Mouse (Mus musculus): ENCODE results near the gene Ctsd.

Ctsd gene

GRCm38 (mm10) chr7:142368856-142369255 lies 19.0 kb downstream of the Ctsd start:
- Histone ChIP-seq H3K4me3 (replicated peaks; ENCODE audit: low read length) (no peak overlapping the region), H3K36me3 (ENCODE audit: insufficient read depth, low read length) (no peaks in the 10 kb centered on the region), H3K9me3 (ENCODE audit: low read length) (no peaks in the 10 kb centered on the region), H3K27me3 (ENCODE audit: insufficient read depth, low read length) (peaks cover 52% of the 10 kb centered on the region), H3K4me1 (replicated peaks; ENCODE audit: low read depth, low read length) (peaks cover 30% of the 10 kb centered on the region)
- TF ChIP-seq POU5F1 (IDR thresholded peaks at IDR 0.05; ENCODE audit: borderline replicate concordance, low read length) = no peak
- TF ChIP-seq CTCF (conservative IDR thresholded peaks at IDR 0.05; ENCODE audit: low read length) = no peak
- TF ChIP-seq NANOG (IDR thresholded peaks at IDR 0.05; ENCODE audit: borderline replicate concordance, low read length) = no peak

- Histone ChIP-seq H3K4me3 (replicated peaks; ENCODE audit: low read length) (no peak overlapping the region), H3K9me3 (ENCODE audit: low read length) (no peaks in the 10 kb centered on the region), H3K36me3 (ENCODE audit: insufficient read depth, low read length) (no peaks in the 10 kb centered on the region), H3K27me3 (ENCODE audit: insufficient read depth, low read length) (peaks cover 7% of the 10 kb centered on the region), H3K4me1 (replicated peaks; ENCODE audit: low read depth, low read length) (no peaks in the 10 kb centered on the region; the same call in 1 of the 2 replicates)
- TF ChIP-seq CTCF (conservative IDR thresholded peaks at IDR 0.05; ENCODE audit: low read length) (no peak), NANOG (IDR thresholded peaks at IDR 0.05; ENCODE audit: borderline replicate concordance, low read length) (no peak), POU5F1 (IDR thresholded peaks at IDR 0.05; ENCODE audit: borderline replicate concordance, low read length) (no peak)
Observed at GRCm38 (mm10) chr7:142363107-142363506, 24.7 kb downstream of the Ctsd start.

- Histone ChIP-seq H3K27me3 (ENCODE audit: insufficient read depth, low read length) (peaks cover 19% of the 10 kb centered on the region), H3K4me1 (replicated peaks; ENCODE audit: low read depth, low read length) (no peaks in the 10 kb centered on the region; the same call in 1 of the 2 replicates), H3K9me3 (ENCODE audit: low read length) (no peaks in the 10 kb centered on the region), H3K4me3 (replicated peaks; ENCODE audit: low read length) (no peak overlapping the region), H3K36me3 (ENCODE audit: insufficient read depth, low read length) (no peaks in the 10 kb centered on the region)
- TF ChIP-seq CTCF (conservative IDR thresholded peaks at IDR 0.05; ENCODE audit: low read length) (no peak), POU5F1 (IDR thresholded peaks at IDR 0.05; ENCODE audit: borderline replicate concordance, low read length) (no peak), NANOG (IDR thresholded peaks at IDR 0.05; ENCODE audit: borderline replicate concordance, low read length) (no peak)
Observed at GRCm38 (mm10) chr7:142360743-142361142, 27.1 kb downstream of the Ctsd start.

- no peak for TF ChIP-seq NANOG (IDR thresholded peaks at IDR 0.05; ENCODE audit: borderline replicate concordance, low read length)
- no peak for TF ChIP-seq POU5F1 (IDR thresholded peaks at IDR 0.05; ENCODE audit: borderline replicate concordance, low read length)
- TF ChIP-seq CTCF (conservative IDR thresholded peaks at IDR 0.05; ENCODE audit: low read length) = no peak
Observed at GRCm38 (mm10) chr7:142359129-142359528, 28.7 kb downstream of the Ctsd start.

GRCm38 (mm10) chr7:142357566-142357965 lies 30.3 kb downstream of the Ctsd start:
- 0 out of 2 replicates have a peak, but pooled peaks cover 2% of the 10 kb centered on the region for H3K4me1 ChIP-seq (replicated peaks; ENCODE audit: low read depth, low read length)
- H3K27me3 ChIP-seq (ENCODE audit: insufficient read depth, low read length) = peaks cover 31% of the 10 kb centered on the region
- no peaks in the 10 kb centered on the region for H3K9me3 ChIP-seq (ENCODE audit: low read length)
- H3K36me3 ChIP-seq (ENCODE audit: insufficient read depth, low read length) = no peaks in the 10 kb centered on the region
- H3K4me3 ChIP-seq (replicated peaks; ENCODE audit: low read length) = no peak overlapping the region
- TF ChIP-seq CTCF (conservative IDR thresholded peaks at IDR 0.05; ENCODE audit: low read length) = no peak
- TF ChIP-seq NANOG (IDR thresholded peaks at IDR 0.05; ENCODE audit: borderline replicate concordance, low read length) = no peak
- TF ChIP-seq POU5F1 (IDR thresholded peaks at IDR 0.05; ENCODE audit: borderline replicate concordance, low read length) = no peak

More at GRCm38 (mm10) chr7:142359129-142359528, 28.7 kb downstream of the Ctsd start:
- no peaks in the 10 kb centered on the region for H3K9me3 ChIP-seq (ENCODE audit: low read length)
- no peaks in the 10 kb centered on the region for H3K4me1 ChIP-seq (replicated peaks; ENCODE audit: low read depth, low read length)
- H3K4me3 ChIP-seq (replicated peaks; ENCODE audit: low read length) = no peak overlapping the region
- peaks cover 31% of the 10 kb centered on the region for H3K27me3 ChIP-seq (ENCODE audit: insufficient read depth, low read length)
- H3K36me3 ChIP-seq (ENCODE audit: insufficient read depth, low read length) = no peaks in the 10 kb centered on the region

- H3K27me3 ChIP-seq (ENCODE audit: insufficient read depth, low read length) = peaks cover 30% of the 10 kb centered on the region
- H3K9me3 ChIP-seq (ENCODE audit: low read length) = no peaks in the 10 kb centered on the region
- no peak overlapping the region for H3K4me3 ChIP-seq (replicated peaks; ENCODE audit: low read length)
- TF ChIP-seq POU5F1 (IDR thresholded peaks at IDR 0.05; ENCODE audit: borderline replicate concordance, low read length) = no peak
- no peak for TF ChIP-seq NANOG (IDR thresholded peaks at IDR 0.05; ENCODE audit: borderline replicate concordance, low read length)
- TF ChIP-seq CTCF (conservative IDR thresholded peaks at IDR 0.05; ENCODE audit: low read length) = no peak
- H3K36me3 ChIP-seq (ENCODE audit: insufficient read depth, low read length) = no peaks in the 10 kb centered on the region
- H3K4me1 ChIP-seq (replicated peaks; ENCODE audit: low read depth, low read length) = peaks cover 2% of the 10 kb centered on the region
Observed at GRCm38 (mm10) chr7:142354661-142355233, 33.1 kb downstream of the Ctsd start.

GRCm38 (mm10) chr7:142353854-142354253 lies 34.0 kb downstream of the Ctsd start:
- Histone ChIP-seq H3K9me3 (ENCODE audit: low read length) (no peaks in the 10 kb centered on the region), H3K27me3 (ENCODE audit: insufficient read depth, low read length) (peaks cover 27% of the 10 kb centered on the region), H3K4me3 (replicated peaks; ENCODE audit: low read length) (no peak overlapping the region), H3K36me3 (ENCODE audit: insufficient read depth, low read length) (no peaks in the 10 kb centered on the region), H3K4me1 (replicated peaks; ENCODE audit: low read depth, low read length) (peaks cover 11% of the 10 kb centered on the region)
- no peak for TF ChIP-seq NANOG (IDR thresholded peaks at IDR 0.05; ENCODE audit: borderline replicate concordance, low read length)
- no peak for TF ChIP-seq POU5F1 (IDR thresholded peaks at IDR 0.05; ENCODE audit: borderline replicate concordance, low read length)
- TF ChIP-seq CTCF (conservative IDR thresholded peaks at IDR 0.05; ENCODE audit: low read length) = no peak

- Histone ChIP-seq H3K27me3 (ENCODE audit: insufficient read depth, low read length) (peaks cover 21% of the 10 kb centered on the region), H3K4me3 (replicated peaks; ENCODE audit: low read length) (no peak overlapping the region), H3K9me3 (ENCODE audit: low read length) (no peaks in the 10 kb centered on the region), H3K4me1 (replicated peaks; ENCODE audit: low read depth, low read length) (peaks cover 23% of the 10 kb centered on the region), H3K36me3 (ENCODE audit: insufficient read depth, low read length) (no peaks in the 10 kb centered on the region)
- TF ChIP-seq NANOG (IDR thresholded peaks at IDR 0.05; ENCODE audit: borderline replicate concordance, low read length) = no peak
- no peak for TF ChIP-seq POU5F1 (IDR thresholded peaks at IDR 0.05; ENCODE audit: borderline replicate concordance, low read length)
Observed at GRCm38 (mm10) chr7:142351569-142351968, 36.3 kb downstream of the Ctsd start.
